Mouse (Mus musculus): Measurements from ENCODE around the gene Trp53i13. TPM values are rescaled to one million over a fixed set of nuclear protein-coding genes. Genes with fewer than 3 reads are reported as not detected.

Trp53i13 gene
- total RNA-seq, 2 experiments from 2014 or later = 2.3 to 5.0 TPM

DNA sequence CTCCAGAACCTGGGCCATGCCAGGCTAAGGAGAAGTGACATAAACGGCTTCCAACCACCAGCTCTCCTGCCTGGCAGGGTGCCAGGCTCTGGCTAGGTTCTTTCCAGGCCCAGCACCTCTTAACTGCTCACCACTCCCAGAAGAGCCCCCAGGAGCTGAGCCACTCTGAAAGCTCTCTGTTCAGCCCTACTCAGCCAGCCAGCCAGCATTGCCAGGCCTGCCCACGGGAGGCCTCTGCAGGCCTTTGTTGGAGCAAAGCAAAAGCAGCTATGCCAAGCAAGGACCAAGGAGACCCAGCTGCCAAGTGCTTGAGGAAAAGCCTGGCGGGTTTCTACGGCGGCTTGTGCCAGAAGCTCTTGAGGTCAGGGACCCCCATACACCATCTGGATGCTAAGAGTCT is 29.0 kb downstream of the Trp53i13 start:
- no peak overlapping the region for H3K4me3 ChIP-seq
- H3K27ac ChIP-seq = no peak overlapping the region
- intact Hi-C loops (cut with DNase I) = no loop called here
- no peak for DNase-seq
- TF ChIP-seq CTCF (IDR thresholded peaks at IDR 0.05) = peak; percentile 9; the same call in 1 of the 2 replicates

DNA sequence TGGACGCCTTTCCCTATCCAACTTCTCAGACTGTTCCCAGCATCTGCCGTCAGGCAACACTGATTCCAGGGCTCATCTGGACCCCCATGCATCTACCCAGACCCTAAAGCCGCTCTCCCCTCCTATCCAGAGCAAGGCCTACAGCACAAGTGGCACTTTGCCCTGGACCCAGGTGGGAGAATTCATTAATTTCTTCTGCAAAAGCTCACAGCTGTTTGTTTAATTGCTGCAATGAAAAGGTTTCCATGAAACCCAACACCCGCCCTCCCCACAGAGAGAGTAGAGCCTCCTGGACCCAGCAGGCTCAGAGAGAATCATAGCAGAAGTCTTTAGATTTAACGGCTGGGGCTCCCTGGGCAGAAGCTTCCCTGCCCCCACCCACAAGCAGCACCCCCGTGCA is 30.6 kb downstream of the Trp53i13 start:
- intact Hi-C loops (cut with DNase I) = no loop called here
- no peak for TF ChIP-seq CTCF (IDR thresholded peaks at IDR 0.05)
- Histone ChIP-seq H3K27ac (no peak overlapping the region), H3K4me3 (no peak overlapping the region)
- no peak for DNase-seq

DNA sequence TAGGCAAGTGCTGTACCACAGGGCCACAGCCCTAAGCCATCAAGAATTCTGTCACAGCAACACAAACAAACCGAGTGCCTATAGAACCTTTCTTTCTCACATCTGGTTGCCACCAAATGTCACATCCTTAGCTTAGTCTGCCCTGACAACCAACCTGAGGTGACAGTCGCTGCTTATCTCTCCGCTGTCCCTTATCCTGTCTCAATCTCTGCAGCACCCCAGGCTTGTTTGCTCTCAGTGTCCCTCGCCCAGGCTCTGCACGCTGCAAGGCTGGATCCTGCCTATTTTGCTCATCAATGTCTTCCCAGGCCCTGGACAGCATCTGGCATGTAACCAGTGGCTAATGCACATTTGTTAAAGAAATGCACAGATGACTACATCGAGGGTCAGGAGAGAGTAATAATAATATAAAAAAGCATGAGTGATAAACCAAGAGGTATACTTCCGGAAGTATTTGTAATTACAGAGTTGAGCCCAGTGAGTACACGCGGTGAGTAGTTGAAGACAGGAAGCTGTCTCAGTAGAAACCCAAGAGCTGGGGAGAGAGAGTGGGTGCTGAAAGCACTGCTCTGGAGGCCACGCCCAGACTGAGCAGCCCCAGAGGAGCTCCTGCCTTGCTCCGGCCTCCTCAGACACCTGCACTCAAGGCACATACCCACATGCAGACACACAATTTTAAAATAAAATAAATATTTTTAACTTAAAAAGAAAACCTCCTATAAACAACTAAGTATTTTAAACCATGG is 32.1 kb downstream of the Trp53i13 start:
- Histone ChIP-seq H3K4me3 (no peak overlapping the region), H3K27ac (no peak overlapping the region)
- no peak for TF ChIP-seq CTCF (IDR thresholded peaks at IDR 0.05)
- DNase-seq = no peak
- intact Hi-C loops (cut with DNase I) = no loop called here

DNA sequence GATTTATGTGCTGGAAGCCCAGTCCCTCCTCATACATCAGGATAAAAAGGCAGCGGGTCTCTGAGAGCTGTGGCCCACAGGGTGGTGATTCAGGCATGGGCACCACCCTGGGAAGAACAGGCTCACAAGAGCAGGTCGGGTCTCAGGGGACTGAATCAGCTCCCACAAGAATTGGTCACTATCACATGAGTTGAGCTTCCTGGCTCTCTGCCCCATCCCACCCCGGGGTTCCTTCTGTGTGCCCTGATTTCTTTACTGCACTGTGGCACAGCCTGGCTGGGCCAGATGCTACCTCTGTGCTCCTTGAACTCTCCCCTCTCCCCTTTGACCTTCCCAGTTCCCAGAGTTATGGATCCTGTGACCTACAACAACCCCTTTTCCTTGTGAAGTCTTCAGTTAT is 32.7 kb downstream of the Trp53i13 start:
- TF ChIP-seq CTCF (IDR thresholded peaks at IDR 0.05) = no peak
- H3K27ac ChIP-seq = no peak overlapping the region
- intact Hi-C loops (cut with DNase I) = no loop called here
- no peak for DNase-seq
- no peak overlapping the region for H3K4me3 ChIP-seq

DNA sequence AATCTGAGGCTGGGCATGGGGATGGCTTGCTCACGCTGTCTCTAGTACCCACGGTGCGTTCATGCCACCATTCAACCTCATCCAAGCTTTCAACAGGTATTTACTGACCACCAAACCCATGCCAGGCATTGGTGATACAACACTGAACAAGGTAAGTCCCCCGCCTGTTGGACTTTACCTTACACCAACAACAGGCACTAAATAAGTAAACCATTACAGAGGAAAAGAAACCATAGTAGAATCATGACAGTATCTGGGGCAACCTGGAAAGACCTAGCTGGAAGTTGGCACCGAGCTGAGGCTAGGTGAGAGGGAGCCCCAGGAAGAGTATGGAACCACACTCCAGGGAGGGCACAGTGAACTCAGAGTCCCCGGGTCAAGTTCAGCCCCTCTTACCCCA is 38.9 kb downstream of the Trp53i13 start:
- no peak for TF ChIP-seq CTCF (IDR thresholded peaks at IDR 0.05)
- H3K27ac ChIP-seq = no peak overlapping the region
- intact Hi-C loops (cut with DNase I) = no loop called here

DNA sequence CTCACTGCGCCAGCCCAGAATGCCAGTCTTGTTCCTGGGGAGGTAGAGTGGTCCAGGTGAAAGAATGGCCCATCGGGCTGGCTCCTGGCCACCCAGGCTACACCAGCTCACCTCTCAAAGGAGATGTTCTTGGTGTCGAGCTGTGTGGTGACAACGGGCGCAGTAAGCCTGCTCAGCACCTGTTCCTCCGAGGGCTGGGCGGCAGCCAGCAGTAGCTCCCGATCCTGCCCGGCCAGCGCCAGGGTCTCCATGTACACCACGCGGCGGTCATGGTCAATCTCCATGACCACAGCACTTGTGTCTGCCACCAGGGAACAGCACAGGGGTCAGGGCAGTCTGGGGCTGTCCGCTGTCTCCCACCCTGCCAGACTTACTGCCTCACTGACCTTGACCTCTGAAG is 39.6 kb downstream of the Trp53i13 start:
- H3K27ac ChIP-seq = no peak overlapping the region
- TF ChIP-seq CTCF (IDR thresholded peaks at IDR 0.05) = no peak
- H3K4me3 ChIP-seq = no peak overlapping the region
- intact Hi-C loops (cut with DNase I) = no loop called here
- DNase-seq = peak; percentile 61

More for the DNA sequence above, 38.9 kb downstream of the Trp53i13 start:
- no peak overlapping the region for H3K4me3 ChIP-seq
- DNase-seq = no peak

DNA sequence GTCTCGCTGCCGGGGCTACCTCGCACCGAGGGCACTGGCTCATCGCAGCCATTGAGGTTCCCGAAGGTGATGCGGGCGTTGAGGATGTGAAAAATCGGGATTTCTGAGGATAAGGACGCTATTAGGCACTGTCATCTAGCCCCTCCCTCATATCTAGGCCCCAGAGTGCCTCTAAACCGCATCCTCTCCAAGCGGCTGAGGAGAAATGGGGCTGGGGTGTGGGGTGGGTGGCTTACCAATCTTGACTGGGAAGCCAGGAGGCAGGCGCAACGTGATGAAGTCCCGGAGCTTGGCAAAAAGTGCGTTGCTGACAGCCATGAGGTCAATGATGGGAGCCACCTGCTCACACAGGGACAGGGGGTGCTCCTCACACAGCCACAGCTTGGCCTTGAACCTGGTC is 43.0 kb downstream of the Trp53i13 start:
- Histone ChIP-seq H3K27ac (no peak overlapping the region), H3K4me3 (no peak overlapping the region)
- no peak for DNase-seq
- TF ChIP-seq CTCF (IDR thresholded peaks at IDR 0.05) = no peak
- intact Hi-C loops (cut with DNase I) = no loop called here

DNA sequence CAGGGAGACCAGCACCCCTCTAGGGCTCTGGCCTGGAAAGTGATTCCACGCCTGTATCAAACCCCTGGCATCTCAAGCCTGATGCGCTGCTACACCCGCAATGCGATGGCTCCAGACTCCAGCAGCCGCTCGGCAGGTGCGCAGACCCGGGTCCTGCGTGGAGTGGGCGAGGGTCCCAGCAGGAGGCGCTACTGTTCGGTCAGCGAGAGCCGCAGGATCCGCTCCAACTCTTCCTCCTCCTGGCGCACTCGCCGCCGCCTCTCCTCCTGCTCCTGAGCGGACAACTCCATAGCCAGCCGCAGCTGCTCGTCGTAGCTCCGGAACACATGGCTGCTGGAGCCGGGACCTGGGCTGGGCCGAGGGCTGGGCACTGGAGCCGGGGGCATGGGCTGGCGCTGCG is 44.4 kb downstream of the Trp53i13 start:
- DNase-seq = no peak
- Histone ChIP-seq H3K27ac (no peak overlapping the region), H3K4me3 (no peak overlapping the region)
- intact Hi-C loops (cut with DNase I) = no loop called here
- no peak for TF ChIP-seq CTCF (IDR thresholded peaks at IDR 0.05)

DNA sequence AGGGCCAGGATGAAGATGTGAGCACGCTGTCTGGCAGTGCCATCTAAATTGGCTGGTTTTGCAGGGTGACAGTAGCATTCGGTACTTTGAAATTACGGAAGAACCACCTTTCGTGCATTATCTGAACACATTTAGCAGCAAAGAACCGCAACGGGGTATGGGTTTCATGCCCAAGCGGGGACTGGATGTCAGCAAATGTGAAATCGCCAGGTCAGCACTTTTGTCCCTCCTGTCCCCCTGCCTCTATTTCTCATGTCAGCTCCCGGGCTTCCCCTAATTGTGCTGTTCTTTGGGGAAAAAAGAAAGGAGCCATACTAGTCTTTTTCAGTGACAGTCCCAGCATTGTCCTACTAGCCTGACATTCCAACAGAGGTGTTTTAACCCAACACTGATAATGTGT is 47.4 kb downstream of the Trp53i13 start:
- TF ChIP-seq CTCF (IDR thresholded peaks at IDR 0.05) = no peak
- intact Hi-C loops (cut with DNase I) = loop anchor here (5.0 to 10.0 kb wide), 3 partner anchors 34 to 374 kb away; no protein-coding TSS in a partner anchor
- no peak for DNase-seq
- Histone ChIP-seq H3K4me3 (no peak overlapping the region), H3K27ac (no peak overlapping the region)

DNA sequence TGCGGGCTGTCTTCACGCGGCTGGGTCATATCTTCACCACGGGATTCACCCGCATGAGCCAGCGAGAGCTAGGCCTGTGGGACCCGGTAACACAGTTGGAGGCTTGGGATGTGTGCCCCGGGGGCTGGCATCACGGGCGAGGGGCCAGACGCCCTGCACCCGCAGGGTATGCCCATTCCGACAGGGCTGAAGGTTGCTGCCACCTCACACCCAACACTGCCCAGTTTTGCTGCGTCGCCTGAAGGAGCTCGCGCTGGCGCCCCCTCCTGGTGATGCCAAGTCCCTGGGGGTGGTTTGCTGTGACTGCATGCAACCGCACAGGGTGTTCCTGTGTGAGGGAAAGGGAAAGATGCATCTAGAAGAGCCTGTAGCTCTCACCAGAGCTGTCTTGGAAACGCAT is 48.0 kb downstream of the Trp53i13 start:
- peak; percentile 87 for DNase-seq
- intact Hi-C loops (cut with DNase I) = loop anchor here (5.0 to 10.0 kb wide), 3 partner anchors 35 to 373 kb away; no protein-coding TSS in a partner anchor
- peak overlapping the region; percentile 68 for H3K27ac ChIP-seq
- peak overlapping the region; percentile 59 for H3K4me3 ChIP-seq
- TF ChIP-seq CTCF (IDR thresholded peaks at IDR 0.05) = peak; percentile 87

DNA sequence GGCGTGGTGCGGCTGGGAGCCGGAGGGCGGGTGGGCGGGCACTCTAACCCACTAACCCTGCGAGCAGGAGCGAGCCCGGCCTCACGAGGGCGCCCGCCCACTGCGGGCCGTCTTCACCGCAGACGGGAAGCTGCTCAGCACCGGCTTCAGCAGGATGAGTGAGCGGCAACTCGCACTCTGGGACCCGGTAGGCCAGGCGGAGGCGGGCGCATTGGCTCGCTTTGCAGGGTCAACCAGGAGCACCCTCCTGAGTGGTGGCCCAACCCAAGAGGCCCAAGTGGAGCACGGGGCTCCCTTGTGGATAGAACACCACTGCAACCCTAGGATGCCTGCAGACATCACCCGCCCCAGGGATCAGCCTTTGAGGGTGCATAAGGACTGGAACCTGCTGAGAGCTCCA is 48.6 kb downstream of the Trp53i13 start:
- peak; percentile 87 for DNase-seq
- peak overlapping the region; percentile 68 for H3K27ac ChIP-seq
- TF ChIP-seq CTCF (IDR thresholded peaks at IDR 0.05) = peak; percentile 87
- intact Hi-C loops (cut with DNase I) = loop anchor here (5.0 to 10.0 kb wide), 3 partner anchors 35 to 372 kb away; no protein-coding TSS in a partner anchor
- H3K4me3 ChIP-seq = peak overlapping the region; percentile 59

DNA sequence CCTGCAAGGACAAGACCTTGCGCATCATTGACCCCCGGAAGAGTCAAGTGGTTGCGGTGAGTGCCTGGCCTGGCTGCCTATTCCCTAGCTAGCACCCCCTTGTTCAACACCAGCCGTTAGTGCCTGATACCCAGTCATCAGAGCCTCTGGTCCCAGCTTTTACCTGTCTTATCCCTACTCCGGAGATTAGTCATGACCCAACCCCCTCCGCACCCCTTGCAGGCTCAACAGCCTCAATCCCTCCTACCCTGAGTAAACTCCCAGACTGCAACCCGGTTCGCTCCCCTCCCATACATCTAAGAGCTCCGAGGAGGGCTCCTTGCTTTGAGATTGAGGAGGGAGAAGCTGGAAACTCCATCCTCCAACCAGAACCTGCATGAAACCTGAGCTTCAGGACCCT is 49.2 kb downstream of the Trp53i13 start:
- Histone ChIP-seq H3K4me3 (peak overlapping the region; percentile 59), H3K27ac (peak overlapping the region; percentile 68)
- intact Hi-C loops (cut with DNase I) = loop anchor here (5.0 to 10.0 kb wide), 3 partner anchors 36 to 372 kb away; no protein-coding TSS in a partner anchor
- no peak for TF ChIP-seq CTCF (IDR thresholded peaks at IDR 0.05)
- DNase-seq = no peak

DNA sequence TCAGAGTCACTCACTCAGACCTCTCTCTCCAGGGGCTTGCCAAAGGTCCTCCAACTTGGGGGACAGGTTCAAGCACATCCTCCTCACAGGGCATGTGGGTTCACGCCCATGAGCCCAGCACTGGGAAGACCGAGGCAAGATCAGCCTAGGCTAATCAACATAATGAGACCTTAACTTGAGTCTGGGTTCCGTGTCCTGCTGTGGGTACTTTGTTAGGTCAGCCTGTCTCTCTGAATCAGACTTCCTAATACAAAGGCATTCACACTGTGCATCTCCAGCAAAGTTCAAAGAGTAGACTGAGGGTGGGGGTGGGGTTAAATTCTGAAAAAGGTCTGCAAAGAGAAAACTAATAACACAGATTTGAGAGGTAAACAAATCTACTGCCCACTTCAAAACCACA is 50.7 kb downstream of the Trp53i13 start:
- peak overlapping the region; percentile 98 for H3K27ac ChIP-seq
- H3K4me3 ChIP-seq = peak overlapping the region; percentile 2
- no peak for TF ChIP-seq CTCF (IDR thresholded peaks at IDR 0.05)
- intact Hi-C loops (cut with DNase I) = loop anchor here (5.0 to 10.0 kb wide), 3 partner anchors 37 to 370 kb away; no protein-coding TSS in a partner anchor
- DNase-seq = no peak

DNA sequence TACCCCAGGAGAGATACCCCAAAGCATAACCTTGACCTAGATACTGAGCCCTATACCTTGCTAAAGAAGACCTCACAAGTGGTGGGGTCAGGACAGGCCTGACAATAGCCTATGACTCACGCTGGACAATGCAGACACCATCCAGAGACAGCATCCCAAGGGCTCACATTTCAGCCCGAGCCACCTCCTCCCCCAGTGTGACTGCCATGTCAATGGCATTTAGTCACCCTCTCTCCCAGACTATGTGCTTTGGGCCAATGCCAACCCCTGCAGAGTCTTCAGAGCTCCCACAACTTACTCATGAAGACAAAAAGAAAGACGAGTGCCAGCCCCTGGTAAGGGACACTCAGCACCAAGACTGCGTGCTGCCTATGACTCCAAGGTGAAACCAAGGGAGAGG is 51.1 kb downstream of the Trp53i13 start:
- no peak for TF ChIP-seq CTCF (IDR thresholded peaks at IDR 0.05)
- intact Hi-C loops (cut with DNase I) = loop anchor here (5.0 to 10.0 kb wide), 3 partner anchors 38 to 370 kb away; no protein-coding TSS in a partner anchor
- Histone ChIP-seq H3K27ac (peak overlapping the region; percentile 98), H3K4me3 (peak overlapping the region; percentile 2)
- DNase-seq = peak; percentile 57
